Mouse (Mus musculus): Measurements from ENCODE around the gene Olfm1. TPM values are rescaled to one million over a fixed set of nuclear protein-coding genes. Genes with fewer than 3 reads are reported as not detected.
A peak's percentile ranks its signal among the peaks of the same experiment; 100 is the strongest.

Gene Olfm1
- polyA plus RNA-seq, 1 experiment from 2014 or later, result 32.5 TPM

GRCm38 (mm10) chr2:28193690-28194087 lies 897 bp downstream of the Olfm1 start:
- peaks cover 16% of the 10 kb centered on the region for H3K27me3 ChIP-seq (ENCODE audit: control insufficient read depth, insufficient read depth, low read length)
- ATAC-seq (replicated peaks; ENCODE audit: insufficient number of reproducible peaks, low FRiP score, low TSS enrichment, low read depth) (peak; percentile 5; the same call in 1 of the 2 replicates), DNase-seq (ENCODE audit: low spot score) (no peak)
- 33% methylated on average over 12 of the region's 12 CpGs for WGBS
- H3K27ac ChIP-seq (replicated peaks; ENCODE audit: low read depth, low read length), result no peak overlapping the region
- peak overlapping the region; percentile 52 for H3K4me3 ChIP-seq (ENCODE audit: low read depth, low read length)
- no peak overlapping the region; the same call in 1 of the 2 replicates for H3K9ac ChIP-seq (replicated peaks; ENCODE audit: low read length)
- no peaks in the 10 kb centered on the region for H3K4me1 ChIP-seq (ENCODE audit: control insufficient read depth, insufficient read depth, low read length)
- H3K9me3 ChIP-seq (replicated peaks; ENCODE audit: control insufficient read depth, low read length), result no peaks in the 10 kb centered on the region
- peak overlapping the region; percentile 76 for H3K4me2 ChIP-seq (ENCODE audit: low read depth, low read length)
- H3K36me3 ChIP-seq (replicated peaks; ENCODE audit: control insufficient read depth, insufficient read depth, low read depth, low read length), result no peaks in the 10 kb centered on the region

DNA sequence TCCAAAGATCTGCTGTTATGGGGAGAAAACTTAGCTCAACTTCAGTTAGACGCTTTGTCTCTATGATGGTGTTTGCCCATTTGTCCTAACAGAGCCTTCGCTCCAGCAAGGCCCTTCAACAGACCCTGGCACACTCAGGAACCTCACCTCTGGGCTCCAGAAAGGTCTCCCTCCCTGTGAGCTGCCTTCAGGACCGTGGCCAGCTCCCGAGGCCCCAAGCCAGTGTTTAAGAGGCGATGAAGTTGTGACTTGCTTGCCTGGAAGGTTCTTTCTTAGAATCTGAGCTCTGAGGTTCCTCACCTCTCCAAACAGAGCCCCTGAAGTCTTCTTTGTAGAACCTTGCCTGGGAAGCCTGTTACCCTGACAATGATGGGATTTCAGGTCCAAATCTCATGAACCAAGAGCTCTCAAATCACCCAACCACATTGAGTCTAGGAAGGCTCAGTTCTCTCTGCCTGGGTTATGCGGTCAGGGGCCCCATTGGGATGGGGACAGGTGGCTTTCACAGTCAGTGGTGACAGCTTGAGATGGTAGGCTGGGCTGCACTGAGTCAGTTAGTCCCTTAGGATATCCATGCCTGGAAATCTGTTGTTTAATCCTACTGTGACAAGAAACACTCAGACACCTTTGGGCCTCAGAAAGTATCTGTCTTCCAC lies 2.3 kb downstream of the Olfm1 start:
- H3K4me1 ChIP-seq (ENCODE audit: control insufficient read depth, insufficient read depth, low read length), result no peaks in the 10 kb centered on the region
- no peak overlapping the region for H3K4me3 ChIP-seq (ENCODE audit: low read depth, low read length)
- H3K4me2 ChIP-seq (ENCODE audit: low read depth, low read length), result no peak overlapping the region
- ATAC-seq (replicated peaks; ENCODE audit: insufficient number of reproducible peaks, low FRiP score, low TSS enrichment, low read depth), result no peak
- no peaks in the 10 kb centered on the region for H3K9me3 ChIP-seq (replicated peaks; ENCODE audit: control insufficient read depth, low read length)
- WGBS, result 32% methylated on average over 6 of the region's 6 CpGs
- no peaks in the 10 kb centered on the region for H3K36me3 ChIP-seq (replicated peaks; ENCODE audit: control insufficient read depth, insufficient read depth, low read depth, low read length)
- H3K27me3 ChIP-seq (ENCODE audit: control insufficient read depth, insufficient read depth, low read length), result peaks cover 16% of the 10 kb centered on the region
- H3K27ac ChIP-seq (replicated peaks; ENCODE audit: low read depth, low read length), result no peak overlapping the region
- DNase-seq (ENCODE audit: low spot score), result peak; percentile 65
- no peak overlapping the region for H3K9ac ChIP-seq (replicated peaks; ENCODE audit: low read length)

- no peaks in the 10 kb centered on the region for H3K4me1 ChIP-seq (ENCODE audit: control insufficient read depth, insufficient read depth, low read length)
- no peak overlapping the region for H3K4me2 ChIP-seq (ENCODE audit: low read depth, low read length)
- no peak for DNase-seq (ENCODE audit: low spot score)
- 73% methylated on average over 8 of the region's 8 CpGs for WGBS
- H3K36me3 ChIP-seq (replicated peaks; ENCODE audit: control insufficient read depth, insufficient read depth, low read depth, low read length), result no peaks in the 10 kb centered on the region
- no peak overlapping the region for H3K4me3 ChIP-seq (ENCODE audit: low read depth, low read length)
- no peak overlapping the region for H3K9ac ChIP-seq (replicated peaks; ENCODE audit: low read length)
- H3K27me3 ChIP-seq (ENCODE audit: control insufficient read depth, insufficient read depth, low read length), result peaks cover 16% of the 10 kb centered on the region
- no peak overlapping the region for H3K27ac ChIP-seq (replicated peaks; ENCODE audit: low read depth, low read length)
- no peak for ATAC-seq (replicated peaks; ENCODE audit: insufficient number of reproducible peaks, low FRiP score, low TSS enrichment, low read depth)
- H3K9me3 ChIP-seq (replicated peaks; ENCODE audit: control insufficient read depth, low read length), result no peaks in the 10 kb centered on the region
Measured at GRCm38 (mm10) chr2:28195726-28196125, 2.9 kb downstream of the Olfm1 start.

DNA sequence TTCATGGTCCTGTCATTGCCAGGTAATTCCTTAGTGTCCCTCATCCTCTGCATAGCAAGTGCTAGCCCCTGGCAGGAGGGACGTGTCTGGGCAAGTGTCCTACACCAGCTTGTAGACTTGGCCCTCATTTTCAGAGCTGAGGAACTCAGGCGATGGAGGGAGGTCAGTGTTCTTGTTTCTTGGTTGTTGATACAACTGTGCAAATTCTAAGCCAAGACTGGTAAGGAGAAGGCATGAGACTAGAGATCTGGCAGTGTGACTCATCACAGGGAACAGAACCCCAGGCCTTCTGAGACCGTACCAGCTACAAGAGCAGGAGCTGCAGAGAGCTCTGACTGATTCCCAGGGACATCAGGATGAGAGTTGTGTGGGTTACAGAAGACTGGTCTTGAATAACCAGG lies 8.6 kb downstream of the Olfm1 start:
- WGBS, result 72% methylated on average over 3 of the region's 3 CpGs
- Histone ChIP-seq H3K4me1 (ENCODE audit: control insufficient read depth, insufficient read depth, low read length) (no peaks in the 10 kb centered on the region), H3K4me2 (ENCODE audit: low read depth, low read length) (no peak overlapping the region), H3K9ac (replicated peaks; ENCODE audit: low read length) (no peak overlapping the region), H3K4me3 (ENCODE audit: low read depth, low read length) (no peak overlapping the region), H3K27ac (replicated peaks; ENCODE audit: low read depth, low read length) (no peak overlapping the region), H3K9me3 (replicated peaks; ENCODE audit: control insufficient read depth, low read length) (no peaks in the 10 kb centered on the region), H3K27me3 (ENCODE audit: control insufficient read depth, insufficient read depth, low read length) (peaks cover 2% of the 10 kb centered on the region; the same call in 1 of the 2 replicates), H3K36me3 (replicated peaks; ENCODE audit: control insufficient read depth, insufficient read depth, low read depth, low read length) (no peaks in the 10 kb centered on the region)
- ATAC-seq (replicated peaks; ENCODE audit: insufficient number of reproducible peaks, low FRiP score, low TSS enrichment, low read depth) (no peak), DNase-seq (ENCODE audit: low spot score) (no peak)

DNA sequence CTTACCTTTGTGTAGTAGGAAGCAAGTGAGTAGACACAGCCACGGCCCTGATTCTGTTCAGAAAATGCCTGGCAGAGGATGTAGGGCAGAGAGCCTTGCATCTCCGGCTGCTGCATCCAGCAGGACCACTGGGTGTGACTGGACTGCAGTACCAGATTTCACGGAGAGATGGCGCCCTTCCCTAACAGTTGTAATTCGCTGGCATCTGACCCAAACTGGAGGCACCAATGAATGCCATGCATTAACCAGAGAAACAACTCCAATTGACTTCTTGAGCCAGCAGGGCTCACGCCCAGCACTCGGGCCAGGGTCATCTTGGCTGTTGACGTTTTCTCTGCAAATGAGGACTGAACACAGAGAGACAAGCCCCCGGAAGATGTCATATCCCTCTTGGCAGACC lies 11.4 kb downstream of the Olfm1 start:
- Histone ChIP-seq H3K4me2 (ENCODE audit: low read depth, low read length) (no peak overlapping the region), H3K4me3 (ENCODE audit: low read depth, low read length) (no peak overlapping the region), H3K9me3 (replicated peaks; ENCODE audit: control insufficient read depth, low read length) (no peaks in the 10 kb centered on the region), H3K4me1 (ENCODE audit: control insufficient read depth, insufficient read depth, low read length) (no peaks in the 10 kb centered on the region), H3K9ac (replicated peaks; ENCODE audit: low read length) (no peak overlapping the region), H3K27me3 (ENCODE audit: control insufficient read depth, insufficient read depth, low read length) (peaks cover 4% of the 10 kb centered on the region; the same call in 1 of the 2 replicates), H3K36me3 (replicated peaks; ENCODE audit: control insufficient read depth, insufficient read depth, low read depth, low read length) (no peaks in the 10 kb centered on the region), H3K27ac (replicated peaks; ENCODE audit: low read depth, low read length) (no peak overlapping the region)
- ATAC-seq (replicated peaks; ENCODE audit: insufficient number of reproducible peaks, low FRiP score, low TSS enrichment, low read depth), result no peak
- WGBS, result 7% methylated on average over 9 of the region's 9 CpGs
- DNase-seq (ENCODE audit: low spot score), result peak; percentile 94

GRCm38 (mm10) chr2:28204677-28205466 lies 12.1 kb downstream of the Olfm1 start:
- DNase-seq (ENCODE audit: low spot score), result no peak
- Histone ChIP-seq H3K27me3 (ENCODE audit: control insufficient read depth, insufficient read depth, low read length) (peaks cover 4% of the 10 kb centered on the region; the same call in 1 of the 2 replicates), H3K4me3 (ENCODE audit: low read depth, low read length) (peak overlapping the region; percentile 52), H3K27ac (replicated peaks; ENCODE audit: low read depth, low read length) (no peak overlapping the region), H3K9me3 (replicated peaks; ENCODE audit: control insufficient read depth, low read length) (no peaks in the 10 kb centered on the region), H3K4me1 (ENCODE audit: control insufficient read depth, insufficient read depth, low read length) (no peaks in the 10 kb centered on the region), H3K4me2 (ENCODE audit: low read depth, low read length) (peak overlapping the region; percentile 99), H3K9ac (replicated peaks; ENCODE audit: low read length) (no peak overlapping the region; the same call in 1 of the 2 replicates), H3K36me3 (replicated peaks; ENCODE audit: control insufficient read depth, insufficient read depth, low read depth, low read length) (no peaks in the 10 kb centered on the region)
- ATAC-seq (replicated peaks; ENCODE audit: insufficient number of reproducible peaks, low FRiP score, low TSS enrichment, low read depth), result no peak
- WGBS, result 12% methylated on average over 19 of the region's 19 CpGs

- Histone ChIP-seq H3K27ac (replicated peaks; ENCODE audit: low read depth, low read length) (no peak overlapping the region), H3K36me3 (replicated peaks; ENCODE audit: control insufficient read depth, insufficient read depth, low read depth, low read length) (no peaks in the 10 kb centered on the region), H3K9ac (replicated peaks; ENCODE audit: low read length) (peak overlapping the region; percentile 72), H3K9me3 (replicated peaks; ENCODE audit: control insufficient read depth, low read length) (no peaks in the 10 kb centered on the region), H3K27me3 (ENCODE audit: control insufficient read depth, insufficient read depth, low read length) (peaks cover 4% of the 10 kb centered on the region; the same call in 1 of the 2 replicates), H3K4me1 (ENCODE audit: control insufficient read depth, insufficient read depth, low read length) (no peaks in the 10 kb centered on the region), H3K4me3 (ENCODE audit: low read depth, low read length) (peak overlapping the region; percentile 52), H3K4me2 (ENCODE audit: low read depth, low read length) (peak overlapping the region; percentile 99)
- DNase-seq (ENCODE audit: low spot score) (peak; percentile 88), ATAC-seq (replicated peaks; ENCODE audit: insufficient number of reproducible peaks, low FRiP score, low TSS enrichment, low read depth) (no peak; the same call in 1 of the 2 replicates)
- WGBS, result 0% methylated on average over 43 of the region's 49 CpGs
Measured at GRCm38 (mm10) chr2:28205467-28205805, 12.6 kb downstream of the Olfm1 start.

DNA sequence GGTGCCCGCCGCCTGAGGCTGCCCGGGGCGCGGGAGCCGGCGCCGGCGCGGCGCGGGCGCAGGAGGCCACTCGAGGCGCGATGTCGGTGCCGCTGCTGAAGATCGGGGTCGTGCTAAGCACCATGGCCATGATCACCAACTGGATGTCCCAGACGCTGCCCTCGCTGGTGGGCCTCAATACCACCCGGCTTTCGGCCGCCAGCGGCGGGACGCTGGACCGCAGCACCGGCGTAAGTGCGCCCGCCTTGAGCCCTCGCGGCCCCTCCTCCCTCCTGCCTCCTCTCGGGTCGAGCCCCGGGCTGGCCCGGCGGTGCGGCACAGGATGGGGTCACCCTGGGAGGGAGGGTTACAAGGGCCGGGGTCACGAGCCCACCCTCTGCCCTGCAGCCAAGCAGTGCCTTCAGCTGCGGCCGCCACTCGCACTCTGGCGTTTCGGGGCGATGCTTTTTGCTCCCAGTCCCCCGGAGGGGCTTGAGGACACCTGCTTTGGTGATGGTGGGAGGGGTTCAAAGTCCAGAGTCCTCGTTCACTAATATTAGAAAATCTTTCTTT lies 13.2 kb downstream of the Olfm1 start:
- Histone ChIP-seq H3K9ac (replicated peaks; ENCODE audit: low read length) (peak overlapping the region; percentile 72), H3K4me2 (ENCODE audit: low read depth, low read length) (peak overlapping the region; percentile 99), H3K27ac (replicated peaks; ENCODE audit: low read depth, low read length) (no peak overlapping the region), H3K9me3 (replicated peaks; ENCODE audit: control insufficient read depth, low read length) (no peaks in the 10 kb centered on the region), H3K27me3 (ENCODE audit: control insufficient read depth, insufficient read depth, low read length) (peaks cover 4% of the 10 kb centered on the region; the same call in 1 of the 2 replicates), H3K4me3 (ENCODE audit: low read depth, low read length) (peak overlapping the region; percentile 52), H3K4me1 (ENCODE audit: control insufficient read depth, insufficient read depth, low read length) (no peaks in the 10 kb centered on the region), H3K36me3 (replicated peaks; ENCODE audit: control insufficient read depth, insufficient read depth, low read depth, low read length) (no peaks in the 10 kb centered on the region)
- DNase-seq (ENCODE audit: low spot score), result peak; percentile 41
- 0% methylated on average over 17 of the region's 51 CpGs for WGBS
- ATAC-seq (replicated peaks; ENCODE audit: insufficient number of reproducible peaks, low FRiP score, low TSS enrichment, low read depth), result 0 out of 2 replicates have a peak, but pooled peaks have one; percentile 22
